Mouse (Mus musculus): ENCODE measurements at regions not wholly inside any gene's neighbourhood (a gene's known extent, or its start where the extent isn't known, plus 50 kb on each side); places are given as distances from the start of the nearest gene placed in this dataset.
A peak's percentile ranks its signal among the peaks of the same experiment; 100 is the strongest.

DNA sequence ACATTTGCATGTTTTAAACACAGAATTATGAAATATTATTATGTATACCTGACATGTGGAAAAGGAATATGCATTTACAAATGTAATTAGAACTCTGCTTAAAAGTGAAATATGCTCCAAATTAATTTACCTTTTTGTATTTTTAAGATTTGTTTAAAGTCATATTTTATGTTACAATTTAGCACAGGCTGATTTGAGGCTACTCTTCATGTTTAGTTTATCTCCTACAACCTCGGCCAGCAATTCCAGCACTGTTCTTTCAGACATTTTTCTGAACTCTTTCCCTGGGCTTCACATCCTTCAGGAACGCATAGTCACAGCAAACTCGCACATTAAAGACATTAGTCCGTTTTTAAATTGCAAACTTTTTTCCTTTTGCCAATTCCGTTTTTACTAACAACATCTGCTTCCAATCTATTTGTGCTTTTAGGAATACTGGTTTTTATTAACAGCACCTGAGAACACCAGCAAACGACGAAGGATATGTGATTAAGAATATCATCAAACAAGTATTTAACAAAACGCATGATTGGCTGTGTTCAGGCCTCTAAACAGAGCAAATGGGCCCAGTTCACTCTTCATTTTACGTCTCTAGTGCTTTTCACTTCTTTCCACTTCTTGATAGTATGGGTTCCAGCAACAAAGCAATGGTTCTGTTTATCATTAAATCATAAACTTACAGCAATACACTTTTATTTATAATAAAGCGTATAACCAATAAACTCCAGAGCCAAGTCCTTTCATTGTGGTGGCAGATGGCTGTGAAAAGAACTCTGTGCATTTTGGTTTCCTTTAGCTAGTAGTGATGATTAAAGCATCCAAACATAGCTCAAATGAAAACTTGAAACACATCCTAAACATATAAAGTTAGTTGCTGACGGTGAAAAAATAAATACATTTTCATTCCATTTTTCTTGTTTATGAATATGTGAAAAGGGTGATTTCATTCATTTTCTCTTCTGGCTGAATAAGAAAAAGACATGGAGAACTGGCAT lies 251.3 kb upstream of the Nfe2l3 start:
- no peak for DNase-seq (ENCODE audit: low spot score)

GRCm38 (mm10) chr6:51181905-51182304 lies 250.6 kb upstream of the Nfe2l3 start:
- DNase-seq (ENCODE audit: low spot score): no peak

GRCm38 (mm10) chr6:51182771-51183284 lies 249.6 kb upstream of the Nfe2l3 start:
- DNase-seq (ENCODE audit: low spot score): no peak

GRCm38 (mm10) chr6:51183576-51184420 lies 248.7 kb upstream of the Nfe2l3 start:
- DNase-seq (ENCODE audit: low spot score): no peak

DNA sequence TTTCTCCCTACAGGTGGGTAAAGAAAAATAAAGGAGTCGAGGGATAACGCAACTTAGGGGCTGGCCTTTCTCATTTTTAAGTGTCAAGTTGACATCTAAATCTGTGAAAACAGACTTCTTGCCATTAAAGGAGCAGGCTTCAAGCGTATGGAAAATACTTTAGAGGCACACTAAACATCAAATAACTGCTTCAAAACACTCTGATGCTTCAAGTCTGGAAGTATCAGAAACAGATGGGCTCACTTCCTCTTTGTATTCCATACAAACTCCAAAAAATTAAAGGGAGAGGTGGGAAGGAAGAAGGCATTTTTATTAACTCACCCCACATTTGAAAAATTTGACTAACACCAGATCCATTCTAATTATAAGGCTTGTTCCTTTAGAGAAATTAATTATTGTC lies 248.0 kb upstream of the Nfe2l3 start:
- DNase-seq (ENCODE audit: low spot score): no peak

DNA sequence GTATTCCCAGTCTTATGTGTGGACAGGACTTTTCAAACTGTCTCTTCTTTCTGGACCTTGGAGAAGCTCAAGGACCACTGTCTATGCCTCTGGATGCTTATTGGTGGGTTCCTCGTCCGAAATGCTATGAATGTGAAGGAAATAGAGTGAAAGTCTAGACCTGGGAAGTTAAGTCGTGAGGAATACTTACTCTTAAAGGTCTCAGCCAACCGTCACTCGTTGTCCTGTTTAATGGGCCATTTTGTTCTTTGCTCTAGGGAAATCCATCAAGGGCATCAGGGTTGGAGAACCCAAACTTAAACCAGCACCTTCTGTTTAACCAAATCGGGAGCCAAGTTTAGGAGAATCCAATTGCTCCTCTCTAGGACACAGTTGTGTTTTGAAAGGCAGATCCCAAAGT lies 247.3 kb upstream of the Nfe2l3 start:
- DNase-seq (ENCODE audit: low spot score): no peak

GRCm38 (mm10) chr6:51189173-51189572 lies 243.3 kb upstream of the Nfe2l3 start:
- no peak for DNase-seq (ENCODE audit: low spot score)

DNA sequence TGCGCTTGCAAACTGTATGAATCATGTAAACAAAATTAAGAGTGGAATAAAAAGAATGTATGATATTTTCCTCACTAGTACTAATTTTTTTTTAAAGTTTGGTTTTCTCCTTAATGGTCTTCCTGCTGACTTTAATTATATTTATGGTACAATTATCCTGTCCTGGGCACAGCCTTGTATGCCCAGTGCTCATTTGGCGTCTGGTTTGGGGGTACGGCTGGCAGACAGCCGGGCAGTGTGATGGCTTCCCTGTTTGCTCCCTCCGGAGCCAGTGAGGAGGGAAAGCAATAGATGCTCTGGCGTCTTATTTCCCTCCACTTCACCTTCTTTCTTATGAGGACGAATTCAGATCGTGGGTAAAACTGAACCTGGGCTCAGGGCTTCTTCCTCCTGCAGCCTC lies 239.6 kb upstream of the Nfe2l3 start:
- DNase-seq (ENCODE audit: low spot score): no peak

GRCm38 (mm10) chr6:51193356-51193755 lies 239.1 kb upstream of the Nfe2l3 start:
- no peak for DNase-seq (ENCODE audit: low spot score)

DNA sequence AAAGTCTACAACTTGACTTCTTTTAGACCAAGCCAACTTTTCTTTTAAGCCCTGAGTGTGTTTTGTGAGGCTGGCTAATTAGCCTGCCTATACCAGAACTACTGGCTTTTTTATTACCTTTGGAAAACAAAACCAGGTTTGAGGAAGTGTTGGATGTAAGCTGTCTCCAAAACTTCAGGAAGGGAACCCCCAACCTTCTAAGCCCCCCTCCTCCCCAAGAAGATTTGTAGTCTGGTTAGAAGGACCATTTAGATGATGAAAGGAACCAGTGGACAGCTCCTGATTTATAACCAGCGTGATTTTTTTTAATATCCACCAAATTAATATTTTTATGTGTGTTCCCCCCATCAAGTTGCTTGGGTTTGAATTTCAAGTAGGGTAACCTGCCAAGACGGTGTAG lies 236.1 kb upstream of the Nfe2l3 start:
- no peak for DNase-seq (ENCODE audit: low spot score)

- DNase-seq (ENCODE audit: low spot score): no peak
Measured at GRCm38 (mm10) chr6:51197000-51197774, 235.3 kb upstream of the Nfe2l3 start.

DNA sequence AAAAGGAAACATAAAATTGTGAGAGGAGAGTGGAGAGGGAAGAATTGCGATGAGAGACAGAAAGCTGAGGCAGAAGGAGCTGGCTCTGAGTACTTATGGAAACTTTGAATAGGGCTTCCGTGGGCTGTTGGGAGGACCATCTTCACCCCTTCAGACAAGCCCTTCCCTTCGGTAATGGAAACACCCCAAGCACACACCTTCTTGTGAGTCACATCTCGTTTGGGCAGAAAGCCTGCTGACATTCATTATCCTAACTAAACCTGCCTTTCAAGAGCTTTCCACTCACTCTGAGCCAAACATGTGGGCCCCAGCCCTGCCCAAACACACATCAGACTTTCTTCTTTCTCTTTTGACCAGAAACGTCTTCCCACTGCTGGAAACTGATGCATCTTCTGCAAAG lies 232.3 kb upstream of the Nfe2l3 start:
- DNase-seq (ENCODE audit: low spot score): no peak

DNA sequence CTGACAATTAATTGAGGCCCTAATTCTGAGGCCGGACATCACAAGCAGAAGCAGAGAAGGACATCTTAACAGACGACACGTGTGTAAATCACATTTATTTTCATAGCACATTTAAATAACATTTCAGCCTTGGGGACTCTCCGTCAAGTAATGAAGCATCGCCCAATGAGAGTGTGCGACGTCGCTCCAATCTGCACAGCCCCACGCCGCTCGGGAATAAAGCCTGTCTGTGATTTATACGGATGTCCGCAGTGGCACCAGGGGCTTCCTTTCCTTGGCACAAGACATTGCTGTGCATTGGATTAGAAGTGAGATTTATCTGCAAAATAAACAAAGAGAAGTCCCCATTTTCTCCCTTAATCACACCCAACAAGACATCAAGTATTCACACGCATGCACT lies 231.6 kb upstream of the Nfe2l3 start:
- no peak for DNase-seq (ENCODE audit: low spot score)

DNA sequence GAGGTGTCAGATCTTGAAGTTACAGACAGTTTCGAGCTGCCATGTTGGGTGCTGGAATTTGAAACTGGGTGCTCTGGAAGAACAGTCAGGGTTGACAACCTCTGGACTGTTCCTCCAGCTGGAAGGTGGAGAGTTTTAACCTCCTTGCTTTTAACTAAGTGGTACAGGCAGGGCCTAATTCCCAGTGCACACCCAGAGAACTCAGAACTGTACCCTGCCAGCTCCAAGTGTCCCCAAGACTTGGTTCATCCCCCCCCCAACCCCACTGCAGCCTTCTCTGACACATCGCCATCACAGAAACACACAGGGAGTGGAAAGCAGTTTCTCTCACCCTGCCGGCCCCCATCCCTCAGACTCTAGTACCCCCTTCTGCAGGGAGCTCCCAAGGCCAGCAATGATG lies 228.2 kb upstream of the Nfe2l3 start:
- DNase-seq (ENCODE audit: low spot score): no peak

GRCm38 (mm10) chr6:51205411-51205810 lies 227.1 kb upstream of the Nfe2l3 start:
- DNase-seq (ENCODE audit: low spot score): no peak

GRCm38 (mm10) chr6:51206712-51207505 lies 225.6 kb upstream of the Nfe2l3 start:
- DNase-seq (ENCODE audit: low spot score): peak; percentile 47

DNA sequence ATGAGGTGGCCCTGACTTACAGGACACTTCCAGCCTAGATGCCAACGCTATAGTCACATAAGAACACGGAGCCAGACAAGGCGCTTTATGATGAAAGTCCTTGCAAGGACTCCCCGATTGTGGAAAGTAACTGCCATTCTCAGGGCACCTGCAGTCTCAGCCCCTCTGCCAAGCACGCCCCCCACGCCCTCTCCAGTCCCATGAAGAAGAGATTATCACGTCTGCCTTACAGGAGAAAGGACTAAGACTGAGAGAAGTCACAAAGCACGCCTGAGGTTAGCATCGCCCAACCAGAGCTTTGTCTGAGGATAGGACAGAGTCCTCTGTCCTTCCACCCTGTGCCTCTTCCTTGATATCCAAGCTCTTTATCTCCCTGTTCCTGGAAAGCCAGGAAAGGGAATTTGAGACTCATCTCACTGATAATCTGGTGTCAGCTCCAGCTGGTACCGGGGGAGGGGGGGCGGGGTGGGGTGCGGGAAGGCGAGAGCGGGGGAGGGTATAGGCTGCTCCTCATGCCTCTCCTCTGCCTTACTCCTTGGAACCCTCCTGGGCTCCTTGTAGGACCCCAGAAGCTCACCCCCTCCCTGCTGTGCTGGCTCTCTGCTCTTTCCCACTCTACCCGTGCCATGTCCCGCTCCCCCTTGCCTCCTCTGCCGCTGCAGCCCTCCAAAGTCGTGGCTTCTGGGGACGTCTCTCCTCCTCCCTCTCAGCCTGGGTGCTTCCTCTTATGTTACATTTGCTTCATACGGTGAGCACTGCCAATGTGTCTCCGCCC lies 224.7 kb upstream of the Nfe2l3 start:
- no peak for DNase-seq (ENCODE audit: low spot score)

GRCm38 (mm10) chr6:51208660-51209396 lies 223.6 kb upstream of the Nfe2l3 start:
- peak; percentile 54 for DNase-seq (ENCODE audit: low spot score)

DNA sequence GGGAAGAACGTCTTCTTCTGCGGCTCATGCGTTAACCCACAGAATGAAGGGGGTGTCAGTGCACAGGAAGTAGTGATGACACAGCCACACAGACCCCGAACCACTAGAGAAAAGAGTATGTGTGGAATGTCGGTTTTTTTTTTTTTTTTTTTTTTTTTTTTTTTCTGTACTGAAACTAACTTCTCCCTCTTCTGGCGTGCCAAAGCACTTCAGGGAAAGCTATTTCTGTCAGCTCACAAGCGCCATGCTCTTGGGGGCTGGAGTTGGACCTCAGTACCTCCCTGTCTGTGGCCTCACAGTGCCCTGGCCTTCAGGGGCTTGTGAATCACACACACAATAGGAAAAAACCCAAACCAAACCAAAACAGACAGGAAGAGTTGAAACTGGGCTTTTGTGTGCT lies 221.1 kb upstream of the Nfe2l3 start:
- no peak for DNase-seq (ENCODE audit: low spot score)

GRCm38 (mm10) chr6:51212216-51212615 lies 220.3 kb upstream of the Nfe2l3 start:
- no peak for DNase-seq (ENCODE audit: low spot score)
